Mouse (Mus musculus) kidney, postnatal 36 days (tissue): Measurements from ENCODE around the gene Defb30.

ENCODE experiments used
- DNase-seq, 2 experiments: peaks; one replicate each; pipeline ENCODE4 v3.0.0; 2021 to 2022; ENCODE audit warnings: mixed read lengths in 2 of 2

Defb30 gene

DNA sequence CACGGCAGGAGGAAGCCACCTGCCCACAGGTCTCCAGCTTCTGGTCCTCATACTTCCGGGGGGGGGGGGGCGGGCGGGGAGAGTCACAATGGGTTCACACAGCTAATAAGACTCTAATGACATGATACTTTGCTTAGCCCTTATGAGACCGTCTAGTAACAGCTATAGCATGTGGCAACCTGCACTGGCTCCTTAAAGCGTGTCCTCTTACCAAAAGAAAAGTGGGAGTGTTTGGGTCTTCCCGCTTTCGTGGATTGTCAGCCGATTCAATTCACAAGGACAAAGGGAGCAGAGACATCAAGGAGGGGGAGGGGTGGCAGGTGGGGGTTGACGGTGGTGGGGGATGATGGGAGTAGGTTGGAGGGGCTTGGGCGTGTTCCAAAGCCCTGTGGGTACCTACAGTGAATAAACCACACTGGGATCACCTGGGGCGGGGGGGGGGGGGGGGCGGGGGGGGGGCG is at the start of gene Defb30:
Defb30 (minus strand) TSS at position 51 of the 461 bp plus-strand sequence.
- no peak for DNase-seq

DNA sequence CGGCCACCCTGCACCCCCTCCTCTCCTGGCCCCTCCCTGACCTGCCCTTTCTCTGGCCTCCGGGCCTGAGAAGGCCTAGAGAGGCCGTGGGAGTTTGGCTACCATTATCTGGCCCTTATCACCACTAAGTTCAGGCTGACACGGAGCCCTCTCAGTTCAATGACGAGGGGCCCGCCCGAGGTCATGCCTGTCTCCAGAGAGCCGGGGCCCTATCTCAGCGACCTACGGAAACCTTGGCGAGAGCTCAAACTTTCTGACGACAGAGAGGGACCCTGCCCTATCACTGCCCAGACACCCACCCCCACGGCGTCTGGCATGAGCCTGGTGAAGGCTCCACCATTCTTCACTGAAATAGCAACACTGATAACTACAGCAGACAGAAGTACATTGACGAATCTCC is 17.9 kb upstream of the Defb30 start:
- no peak for DNase-seq

DNA sequence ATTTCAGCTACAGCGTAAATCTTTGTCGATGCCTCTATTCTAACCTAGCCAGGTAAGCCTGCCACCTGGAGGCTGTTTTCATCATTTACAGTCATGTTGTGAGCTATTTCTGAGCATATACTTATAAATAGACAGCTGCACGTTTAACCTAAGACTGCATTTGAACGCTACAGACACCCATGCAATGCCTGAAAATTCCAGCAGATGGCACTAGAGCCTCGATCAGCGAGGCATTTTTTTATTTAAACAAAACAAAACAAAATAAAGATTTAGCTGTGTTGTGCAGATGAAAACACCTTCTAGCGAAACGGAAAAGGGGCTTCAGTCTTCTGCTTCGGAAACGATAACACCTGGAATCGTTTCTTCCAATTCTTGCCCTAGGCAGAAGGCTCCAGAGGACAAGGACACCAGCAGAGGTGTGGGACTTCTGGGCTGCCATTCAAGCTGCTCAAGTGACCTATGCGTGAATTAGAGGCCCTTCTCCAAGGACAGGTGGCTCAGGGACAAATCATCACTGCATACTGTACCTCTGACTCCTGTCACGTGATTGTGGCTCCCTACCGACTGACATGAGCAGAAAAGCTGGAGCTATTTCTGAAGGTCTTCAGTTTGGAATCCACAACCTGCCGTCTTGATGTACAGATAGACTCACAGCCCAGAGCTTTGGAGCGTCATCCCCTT is 17.0 kb upstream of the Defb30 start:
- DNase-seq = peak; percentile 38 to 88

DNA sequence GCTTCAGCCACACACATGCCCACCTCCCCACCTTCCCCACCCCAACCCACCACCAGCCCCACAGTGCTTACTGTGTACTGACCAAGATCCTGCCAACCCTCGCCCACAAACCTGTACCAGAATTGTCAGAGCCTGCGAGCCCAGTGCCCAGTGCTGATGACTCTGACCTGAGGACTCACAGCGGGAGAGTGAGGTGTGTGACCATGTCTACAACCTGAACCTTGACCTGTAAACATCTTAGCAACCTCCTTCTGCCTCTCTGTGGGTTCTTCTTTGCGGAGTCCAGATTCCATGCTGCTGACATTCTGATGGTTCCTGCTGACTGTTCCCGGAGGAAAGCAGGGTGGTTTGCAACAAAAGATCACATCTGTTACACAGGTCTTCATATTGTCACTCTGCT is 15.6 kb upstream of the Defb30 start:
- peak; percentile 40 to 43 for DNase-seq

DNA sequence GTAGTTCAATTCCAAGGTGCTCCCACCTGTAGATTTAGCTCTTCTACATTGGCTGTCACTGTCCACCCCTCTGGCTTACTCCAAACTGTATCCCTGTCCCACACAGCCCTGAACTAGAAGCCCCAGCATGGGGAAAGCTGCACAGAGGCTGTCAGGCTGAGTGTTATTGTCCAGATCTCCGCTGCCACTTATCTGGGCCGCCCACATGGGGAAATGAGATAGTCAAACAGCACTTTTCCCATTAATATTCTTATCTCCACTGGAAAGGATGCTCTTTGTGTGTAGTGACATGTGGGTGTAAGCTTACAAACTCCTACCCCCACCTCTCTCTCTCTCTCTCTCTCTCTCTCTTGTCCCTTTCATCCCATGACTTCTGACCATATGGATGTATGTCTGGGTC is 12.4 kb upstream of the Defb30 start:
- no peak for DNase-seq

DNA sequence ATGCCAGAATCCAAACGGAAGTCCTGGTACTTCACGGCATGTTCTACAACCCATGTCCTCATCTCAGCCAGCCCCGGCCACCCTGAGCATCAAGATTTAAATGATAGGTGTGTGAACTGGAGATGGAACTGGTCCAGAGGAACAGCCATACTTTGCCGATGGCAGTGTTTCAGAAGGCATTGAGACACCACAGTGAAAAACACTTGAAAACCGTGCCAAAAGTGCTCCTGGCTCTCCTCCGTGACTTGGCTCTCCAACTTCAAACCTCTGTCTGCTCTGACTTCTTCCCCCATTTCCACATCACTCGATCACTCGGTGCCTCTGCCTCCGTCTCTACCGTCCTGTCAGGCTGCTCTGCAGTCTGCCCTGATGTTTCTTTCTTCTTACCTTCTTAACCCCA is 10.6 kb upstream of the Defb30 start:
- DNase-seq = no peak

DNA sequence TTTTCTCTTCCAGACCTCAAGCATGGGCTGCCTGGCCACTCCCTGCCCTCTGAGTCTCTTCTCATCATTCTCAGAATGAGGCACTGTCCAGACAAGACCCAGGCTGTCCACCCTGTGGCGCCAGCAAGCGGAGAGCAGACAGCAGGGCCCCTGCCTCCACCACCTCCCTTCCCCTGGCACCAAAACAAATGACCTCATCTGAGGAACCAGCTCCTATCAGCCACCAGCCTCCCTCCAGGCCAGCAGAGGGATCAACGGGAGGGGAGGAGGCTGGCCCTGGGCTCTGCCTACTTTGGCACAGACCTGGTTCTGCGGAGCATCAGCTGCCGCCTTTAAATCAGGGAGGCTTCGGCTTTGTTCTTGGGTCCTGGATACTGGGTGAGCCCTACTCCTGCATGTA is 5.0 kb upstream of the Defb30 start:
- peak in 1 of 2 experiments; percentile 8 for DNase-seq

DNA sequence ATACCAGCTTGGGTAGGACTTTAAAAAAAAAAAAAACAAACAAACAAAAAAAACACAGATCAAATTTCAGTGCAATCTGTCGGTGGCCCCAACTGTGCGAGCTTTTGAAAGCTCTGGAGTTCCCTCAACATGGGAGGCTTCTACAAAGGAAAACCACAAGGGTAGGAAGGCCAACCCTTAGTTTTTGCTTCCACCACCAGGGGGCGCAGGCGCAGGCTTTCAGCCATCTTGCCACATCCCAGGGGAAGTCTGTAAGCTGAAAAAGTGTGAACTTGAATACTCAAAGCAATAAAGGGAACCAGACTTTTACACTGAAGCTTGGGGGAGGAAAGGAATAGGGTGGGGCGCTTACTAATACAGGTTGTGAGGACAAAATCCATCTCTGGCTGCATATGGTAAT is 1.0 kb upstream of the Defb30 start:
- DNase-seq = peak; percentile 30 to 84

DNA sequence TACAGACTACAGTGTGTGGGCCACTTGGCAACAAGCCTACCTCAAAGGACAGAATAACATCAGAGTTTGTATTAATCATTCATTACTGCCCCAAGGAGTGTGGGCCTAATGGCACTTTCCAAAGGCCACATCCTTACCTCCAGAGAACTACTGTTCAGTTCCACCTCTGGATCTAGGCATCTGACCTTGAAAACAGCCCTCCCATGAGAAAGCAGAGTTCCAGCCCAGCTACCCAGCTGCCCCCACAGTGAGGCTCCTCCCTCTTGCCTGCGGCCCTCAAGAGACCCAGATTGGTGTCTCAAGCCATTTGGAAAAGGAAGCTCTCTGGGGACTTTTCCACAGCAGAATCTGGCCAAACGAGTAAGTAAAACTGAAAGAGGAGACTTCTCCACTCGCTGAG is 3.1 kb downstream of the Defb30 start, which contains the start of gene Defb42:
Defb42 (plus strand) TSS at position 301 of the 400 bp plus-strand sequence.
- no peak for DNase-seq

DNA sequence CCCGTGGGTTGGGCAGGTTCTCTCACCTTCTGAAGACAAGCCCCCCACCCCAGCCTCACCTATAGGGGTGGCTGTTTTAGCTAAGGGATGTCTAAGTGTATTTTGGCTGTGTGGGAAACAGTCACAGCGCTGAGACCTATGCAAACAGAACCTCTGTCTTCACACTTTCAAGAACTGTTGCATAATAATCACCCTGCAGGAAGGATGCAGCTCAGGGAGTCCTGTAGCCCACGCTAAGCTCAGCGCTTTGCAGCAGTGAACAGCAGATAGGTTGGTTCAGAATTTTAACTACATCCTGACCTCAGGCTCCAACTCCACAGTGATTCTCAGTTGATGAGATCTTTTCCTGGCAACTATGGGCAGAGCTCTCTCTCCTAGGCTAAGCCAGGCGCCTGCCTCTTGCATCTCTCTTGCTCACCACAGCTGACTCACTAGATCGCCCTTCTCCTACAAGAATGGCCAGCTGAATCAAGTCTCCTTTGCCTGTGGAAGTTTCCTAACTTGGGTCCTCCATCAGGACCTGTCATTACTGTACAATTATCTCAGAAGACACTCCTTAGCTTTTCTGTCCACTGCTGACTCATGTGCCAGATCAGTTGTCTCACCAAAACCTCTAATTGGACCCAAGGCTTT is 29.1 kb downstream of the Defb30 start:
- no peak for DNase-seq

DNA sequence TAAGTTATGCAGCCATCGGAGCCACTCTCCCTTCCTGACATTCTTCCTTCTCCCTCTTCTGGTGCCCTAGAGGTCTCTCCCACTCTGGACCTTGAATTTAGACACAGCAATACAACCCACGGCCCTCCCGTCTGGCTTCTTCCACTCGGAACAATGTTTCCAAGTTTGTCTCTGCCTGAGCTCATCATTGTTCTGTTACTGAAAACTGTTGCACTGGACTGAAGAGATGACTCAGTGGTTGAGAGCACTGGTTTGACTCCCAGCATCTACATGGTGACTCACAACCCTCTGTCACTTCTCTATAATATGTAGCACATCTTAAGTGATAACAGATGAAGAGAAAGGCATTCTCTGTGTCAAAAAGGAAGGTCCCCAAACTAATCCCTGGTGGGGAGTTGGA is 35.1 kb downstream of the Defb30 start:
- no peak for DNase-seq

DNA sequence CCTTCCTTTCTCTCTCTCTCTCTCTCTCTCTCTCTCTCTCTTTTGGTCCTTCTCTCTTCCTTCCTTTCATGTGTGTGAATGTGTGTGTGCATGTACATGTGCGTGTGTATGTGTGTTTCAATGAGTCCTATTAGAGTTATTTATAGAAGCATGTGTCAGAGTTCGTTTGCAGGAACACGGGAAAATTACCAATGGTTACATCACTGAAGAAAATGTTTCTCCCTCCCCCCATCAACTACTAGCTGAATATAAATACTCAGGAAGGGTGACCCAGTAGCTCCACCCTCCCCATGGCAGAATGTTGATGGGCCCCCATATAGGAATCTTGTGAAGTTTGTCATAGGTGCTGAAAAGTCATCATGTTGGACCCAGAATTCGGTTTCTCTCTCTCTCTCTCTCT is 36.7 kb downstream of the Defb30 start:
- DNase-seq = no peak

DNA sequence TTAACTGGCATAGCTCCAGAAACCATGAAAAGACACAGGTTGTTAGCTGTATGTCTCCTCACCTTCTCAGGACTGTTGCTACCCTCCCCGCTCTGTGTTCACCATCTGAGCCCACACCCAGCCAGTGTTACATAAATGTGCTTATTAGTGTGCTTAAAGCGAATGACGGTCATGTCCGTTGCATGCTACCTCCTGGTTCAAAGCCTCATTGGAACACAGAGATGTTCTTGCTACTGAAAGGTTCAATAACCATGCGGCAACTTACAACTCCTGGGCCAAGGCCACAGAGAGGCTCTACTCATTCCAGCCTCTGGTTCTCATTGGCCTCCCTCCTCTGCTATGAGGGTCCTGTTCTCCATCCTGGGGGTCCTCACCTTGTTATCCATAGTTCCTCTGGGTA is 38.3 kb downstream of the Defb30 start, which contains the start of gene Defb43:
Defb43 (plus strand) TSS at position 301 of the 400 bp plus-strand sequence.
- no peak for DNase-seq

DNA sequence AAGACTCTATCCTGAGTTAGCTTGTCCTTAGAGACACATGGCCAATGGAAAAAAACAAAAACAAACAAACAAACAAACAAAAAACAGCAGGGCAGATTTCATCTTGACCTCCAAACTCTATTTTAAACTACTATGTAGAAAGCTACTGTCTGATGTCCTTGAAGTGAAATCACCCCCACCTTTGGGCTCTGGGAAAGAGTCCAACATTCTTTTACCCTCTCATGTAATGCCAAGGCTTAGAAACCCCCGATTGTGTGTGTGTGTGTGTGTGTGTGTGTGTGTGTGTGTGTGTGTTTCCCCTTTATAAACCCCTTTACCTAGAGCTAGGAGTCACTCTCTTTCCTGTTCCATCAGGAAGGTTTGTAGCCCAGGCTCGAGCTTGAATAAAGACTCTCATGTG is 47.2 kb downstream of the Defb30 start:
- DNase-seq = no peak

DNA sequence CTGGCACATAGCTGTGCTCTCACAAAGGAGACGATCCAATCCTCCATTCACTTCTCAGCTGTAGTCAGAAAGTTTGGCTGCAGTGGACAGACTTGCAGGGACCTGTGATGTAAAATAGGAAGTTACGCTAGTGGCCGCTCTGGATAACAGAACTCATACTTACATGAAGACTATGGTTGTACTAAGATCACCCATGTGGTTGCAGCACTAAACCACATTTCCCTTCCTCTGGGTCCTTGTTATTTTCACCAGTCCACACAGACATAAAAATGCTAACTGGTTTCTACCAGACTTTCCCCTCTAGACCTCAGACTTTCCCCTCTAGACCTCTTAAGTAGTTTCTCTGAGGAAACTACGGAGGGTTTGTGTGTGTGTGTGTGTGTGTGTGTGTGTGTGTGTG is 50.8 kb downstream of the Defb30 start:
- DNase-seq = no peak

DNA sequence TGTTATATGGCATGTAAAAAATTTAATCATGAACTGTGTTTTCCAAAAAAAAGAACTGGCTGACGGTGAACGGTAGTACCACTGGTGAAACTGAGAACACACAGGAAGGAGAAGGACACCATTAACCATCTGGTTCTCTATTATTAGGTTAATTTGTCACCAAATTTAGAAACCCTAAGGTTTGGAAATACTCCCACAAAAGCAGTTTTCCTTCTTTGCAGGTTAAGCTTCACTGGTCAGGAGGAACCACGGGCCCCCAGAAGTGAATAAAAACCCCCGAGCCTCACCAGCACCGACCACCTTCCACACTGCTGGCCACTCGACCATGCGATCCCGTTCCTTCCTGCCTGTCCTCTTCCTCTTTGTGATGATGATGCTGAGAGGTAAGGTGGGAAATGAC is 52.0 kb downstream of the Defb30 start, which contains the start of gene Defb47:
Defb47 (plus strand) TSS at position 301 of the 400 bp plus-strand sequence.
- DNase-seq = no peak

DNA sequence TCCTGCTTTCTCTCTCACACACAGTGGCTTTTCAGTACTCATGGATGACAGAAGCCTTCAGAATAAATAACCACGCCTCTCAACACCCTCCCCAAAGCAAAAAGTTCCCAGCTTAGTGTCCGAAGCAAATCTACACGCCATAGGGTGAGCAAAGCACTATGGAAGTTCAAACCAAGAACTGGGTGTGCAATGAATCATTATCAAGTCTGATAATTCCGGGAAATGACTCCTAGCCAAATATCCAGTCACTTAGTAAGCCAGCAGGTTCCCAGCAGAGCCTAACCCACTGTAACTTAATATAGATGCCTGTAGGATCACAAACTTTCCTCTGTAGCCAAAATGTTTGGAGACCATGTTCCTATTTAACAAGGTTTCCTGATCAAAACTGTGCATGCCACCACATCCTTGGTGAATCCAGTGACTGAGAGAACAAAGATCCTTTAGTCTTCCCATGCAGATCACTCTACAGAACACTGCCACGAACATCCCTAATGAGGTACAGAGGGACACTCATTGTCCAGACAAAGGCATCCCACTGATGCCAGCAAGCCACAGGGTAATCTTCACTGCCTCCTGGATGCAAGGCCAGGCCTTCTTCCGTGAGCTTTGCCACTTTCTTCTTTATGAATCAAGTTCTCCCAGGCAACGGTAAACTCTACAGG is 57.8 kb downstream of the Defb30 start:
- no peak for DNase-seq

DNA sequence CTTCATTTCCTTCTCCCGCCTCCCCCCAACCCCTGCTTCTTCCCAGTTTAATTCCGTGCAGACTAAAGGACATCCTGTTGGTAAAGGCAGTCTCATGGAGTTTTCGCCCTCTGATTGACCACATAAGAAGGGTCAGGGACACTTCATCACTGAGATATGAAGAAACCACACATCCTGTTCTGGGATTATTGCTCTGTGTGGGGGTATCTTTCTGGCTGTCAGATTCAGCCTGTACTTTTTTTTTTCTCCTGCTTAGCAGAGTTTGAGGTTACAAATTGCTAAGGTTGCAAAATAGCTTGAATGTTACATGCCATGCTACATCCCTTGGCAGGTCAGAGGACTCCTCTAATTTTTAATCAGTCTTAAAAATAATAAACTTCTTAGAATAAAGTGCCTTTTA is 58.5 kb downstream of the Defb30 start:
- no peak for DNase-seq

DNA sequence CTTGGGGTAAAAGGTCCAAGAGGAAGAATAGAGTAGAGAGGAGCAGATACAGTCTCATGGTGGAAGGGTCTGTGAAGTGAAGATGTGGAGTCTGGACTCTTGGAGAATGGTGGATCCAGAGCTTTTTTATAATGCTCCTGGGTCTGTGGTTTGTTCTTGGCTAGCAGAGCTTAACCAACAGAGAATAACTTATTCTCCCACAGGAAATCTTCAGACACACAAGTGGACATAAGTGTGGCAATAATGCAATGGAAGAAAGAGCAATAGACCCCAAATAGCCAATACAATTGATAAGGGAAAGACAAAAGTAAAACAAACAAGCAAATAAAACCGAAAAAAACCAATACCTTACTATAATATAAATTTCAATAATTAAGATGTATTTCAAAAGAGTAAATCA is 65.3 kb downstream of the Defb30 start, which contains the start of gene Defb48:
Defb48 (minus strand) TSS at position 101 of the 400 bp plus-strand sequence.
- DNase-seq = no peak
